Mouse (Mus musculus): ENCODE data around the gene Mdc1.

Gene Mdc1

DNA sequence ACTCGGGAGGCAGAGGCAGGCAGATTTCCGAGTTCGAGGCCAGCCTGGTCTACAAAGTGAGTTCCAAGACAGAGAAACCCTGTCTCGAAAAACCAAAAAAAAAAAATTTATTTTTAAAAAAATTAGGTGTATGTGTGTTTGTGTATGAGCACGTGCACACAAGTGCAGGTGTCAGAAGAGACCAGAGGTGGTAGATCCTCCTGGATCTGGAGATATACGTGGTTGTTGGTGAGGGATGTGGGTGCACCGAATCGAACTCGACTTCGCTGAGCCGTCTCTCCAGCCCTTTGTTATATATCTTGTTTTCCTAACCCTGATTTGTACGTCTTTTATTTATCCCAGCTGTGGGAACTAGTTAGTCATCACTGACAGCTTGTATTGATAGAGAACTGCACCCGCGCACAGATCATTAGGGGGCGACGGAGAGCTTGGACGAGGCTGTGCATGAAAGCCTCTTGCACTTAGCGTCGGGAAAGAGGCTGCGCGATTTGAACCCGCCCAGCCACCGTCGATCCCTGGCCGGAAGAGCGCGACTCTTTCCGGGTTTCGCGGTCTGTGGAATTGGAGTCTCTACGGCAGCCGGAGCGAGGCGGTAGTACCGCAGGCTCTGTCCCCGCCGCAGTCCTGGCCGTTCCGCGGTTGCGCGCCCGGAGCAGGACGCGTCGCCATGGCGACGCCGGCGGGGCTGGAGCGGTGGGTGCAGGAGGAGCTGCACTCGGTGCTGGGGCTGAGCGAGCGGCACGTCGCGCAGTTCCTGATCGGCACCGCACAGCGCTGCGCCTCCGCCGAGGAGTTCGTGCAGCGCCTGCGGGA lies 38.1 kb downstream of the Mdc1 start, which contains the start of gene Dhx16:
Dhx16 (plus strand) TSS at position 575 of the 813 bp plus-strand sequence.
- DNase-seq (ENCODE audit: low read depth, low spot score) = peak; percentile 97

GRCm38 (mm10) chr17:35882924-35883323 lies 41.6 kb downstream of the Mdc1 start:
- no peak for DNase-seq (ENCODE audit: low read depth, low spot score)

GRCm38 (mm10) chr17:35883777-35884176 lies 42.5 kb downstream of the Mdc1 start:
- DNase-seq (ENCODE audit: low read depth, low spot score) = no peak

- no peak for DNase-seq (ENCODE audit: low read depth, low spot score)
Observed at GRCm38 (mm10) chr17:35887725-35888124, 46.4 kb downstream of the Mdc1 start.

GRCm38 (mm10) chr17:35896781-35897643 lies 55.7 kb downstream of the Mdc1 start, which contains the start of gene 2310061I04Rik:
TSS of gene 2310061I04Rik (minus strand) at chr17:35897431.
- peak; percentile 97 for DNase-seq (ENCODE audit: low read depth, low spot score)

GRCm38 (mm10) chr17:35897644-35898573 lies 56.6 kb downstream of the Mdc1 start:
- peak; percentile 88 for DNase-seq (ENCODE audit: low read depth, low spot score)

DNA sequence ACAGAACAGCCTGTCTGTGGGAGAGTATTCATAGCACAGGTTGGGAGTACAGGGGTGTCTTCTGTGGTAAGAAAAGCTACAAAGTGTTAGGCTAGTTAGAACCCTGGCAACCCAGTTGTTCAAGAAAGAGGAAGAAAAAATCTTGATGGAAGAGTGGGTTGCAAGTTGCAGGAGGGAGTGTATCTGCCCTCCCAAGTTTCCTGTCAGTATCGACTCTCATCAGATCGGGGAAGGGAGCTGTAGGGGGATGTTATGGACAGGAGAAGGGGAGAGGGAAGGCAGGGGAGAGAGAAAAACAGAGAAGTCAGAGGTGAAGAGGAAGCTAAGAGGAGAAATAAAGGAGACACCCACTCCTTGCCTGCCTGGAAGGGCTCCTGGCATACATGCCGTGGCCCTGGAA lies 59.3 kb downstream of the Mdc1 start:
- DNase-seq (ENCODE audit: low read depth, low spot score) = no peak

DNA sequence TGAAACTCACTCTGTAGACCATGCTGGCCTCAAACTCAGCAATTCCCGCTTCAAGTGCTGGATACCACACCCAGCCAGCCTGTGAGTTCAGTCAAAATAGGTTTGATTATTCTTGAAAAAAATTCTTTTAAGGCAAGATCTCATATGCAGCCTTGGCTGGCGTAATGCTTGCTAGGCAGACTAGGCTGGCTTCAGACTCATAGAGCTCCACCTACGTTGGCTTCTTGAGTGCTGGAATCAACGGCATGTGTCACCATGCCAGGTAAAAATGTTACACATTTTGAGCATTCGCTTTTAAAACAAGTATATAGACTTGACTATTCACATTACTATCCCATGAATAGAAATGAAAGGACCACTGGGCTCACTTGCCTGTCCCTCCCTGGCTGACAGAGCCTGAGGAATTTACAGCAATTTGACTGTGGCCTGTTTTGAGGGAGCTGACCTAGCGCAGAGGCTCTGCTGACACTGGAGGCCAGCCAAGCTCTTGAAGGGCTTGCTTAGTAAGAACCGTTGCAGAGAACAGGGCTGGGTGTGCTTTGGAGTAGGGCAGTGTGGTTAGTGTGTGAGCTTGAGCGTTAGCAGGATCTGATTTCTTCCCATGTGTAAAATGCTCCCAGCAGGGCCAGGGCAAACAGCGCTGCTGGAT lies 62.2 kb downstream of the Mdc1 start:
- no peak for DNase-seq (ENCODE audit: low read depth, low spot score)

DNA sequence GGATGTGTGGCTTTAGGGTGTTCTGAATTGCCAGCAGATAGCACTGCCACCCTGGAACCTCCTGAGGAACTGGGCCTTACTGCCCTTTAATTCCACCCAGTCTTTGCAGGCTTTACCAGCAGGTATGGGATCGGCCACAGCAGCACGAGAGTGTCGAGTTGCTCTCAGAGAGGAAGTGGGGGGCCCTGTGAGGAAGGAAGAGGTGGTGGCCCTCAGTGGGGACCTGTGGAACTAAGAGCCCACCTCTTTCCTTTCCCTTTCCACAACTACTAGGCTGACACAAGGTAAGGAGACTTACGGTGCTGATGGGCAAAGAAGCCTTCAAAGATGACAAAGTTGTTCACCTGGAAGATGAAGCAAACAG lies 62.7 kb downstream of the Mdc1 start:
- no peak for DNase-seq (ENCODE audit: low read depth, low spot score)

DNA sequence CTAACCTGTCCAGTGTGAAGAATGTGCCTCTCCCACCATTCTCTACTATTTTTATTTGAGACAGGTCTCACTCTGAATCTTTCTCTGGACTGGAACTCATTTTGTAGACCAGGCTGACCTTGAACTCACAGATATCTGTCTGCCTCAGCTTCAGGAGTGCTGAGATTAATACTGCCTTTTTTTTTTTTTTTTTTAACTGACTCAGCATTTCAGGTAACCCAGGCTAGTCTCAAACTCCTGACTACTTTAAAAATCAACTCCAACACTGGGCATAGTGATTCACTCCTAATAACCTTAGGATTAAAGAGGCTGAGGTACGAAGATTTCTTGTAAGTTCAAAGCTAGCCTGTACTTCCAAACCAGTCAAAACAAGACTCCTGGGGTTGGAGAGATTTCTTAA lies 64.3 kb downstream of the Mdc1 start:
- DNase-seq (ENCODE audit: low read depth, low spot score) = no peak

DNA sequence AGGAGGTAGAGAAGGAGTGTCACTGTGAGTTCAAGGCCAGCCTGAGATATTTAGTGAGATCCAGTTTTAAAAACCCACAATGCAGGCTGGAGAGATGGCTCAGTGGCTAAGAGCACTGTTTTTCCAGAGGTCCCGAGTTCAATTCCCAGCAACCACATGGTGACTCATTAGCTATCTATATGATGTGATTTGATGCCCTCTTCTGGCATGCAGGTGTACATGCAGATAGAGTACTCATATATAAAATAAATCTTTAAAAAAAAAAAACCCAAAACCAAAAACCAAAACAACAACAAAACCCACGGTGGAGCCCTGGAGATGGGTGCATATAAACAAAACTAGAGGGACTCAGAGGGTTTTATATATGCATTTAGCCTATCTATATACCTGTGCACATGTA lies 66.3 kb downstream of the Mdc1 start:
- peak; percentile 45 for DNase-seq (ENCODE audit: low read depth, low spot score)
